Mouse (Mus musculus) MEL-GATA-1-ER (cell line): Measurements from ENCODE around the gene Kcnq1.

Source experiments
- DNase-seq: peaks from one replicate; pipeline ENCODE4 v3.0.0-alpha.2; 2012; ENCODE audit warnings: low read depth; ENCODE audit errors: extremely low read depth

Gene Kcnq1

DNA sequence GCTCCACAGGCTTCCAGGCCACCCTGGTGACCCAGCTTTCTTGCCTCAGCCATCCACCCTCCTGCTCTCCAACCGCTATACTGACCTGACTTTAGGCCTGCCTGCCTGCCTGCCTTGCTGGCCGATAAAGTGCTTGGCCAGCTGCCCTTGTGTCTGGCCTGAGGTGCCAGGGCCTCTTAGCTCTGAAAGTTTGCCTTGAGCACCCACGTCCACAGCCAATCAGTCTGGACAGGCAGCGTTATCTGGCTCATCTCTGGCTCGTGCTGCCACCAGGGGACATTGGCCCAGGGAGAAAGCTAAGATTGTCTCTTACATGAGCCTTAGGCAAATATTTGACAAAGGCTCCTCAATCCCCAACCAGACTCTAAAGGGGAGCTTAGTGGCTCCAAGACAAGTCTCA lies 254.6 kb downstream of the Kcnq1 start:
- DNase-seq = no peak

DNA sequence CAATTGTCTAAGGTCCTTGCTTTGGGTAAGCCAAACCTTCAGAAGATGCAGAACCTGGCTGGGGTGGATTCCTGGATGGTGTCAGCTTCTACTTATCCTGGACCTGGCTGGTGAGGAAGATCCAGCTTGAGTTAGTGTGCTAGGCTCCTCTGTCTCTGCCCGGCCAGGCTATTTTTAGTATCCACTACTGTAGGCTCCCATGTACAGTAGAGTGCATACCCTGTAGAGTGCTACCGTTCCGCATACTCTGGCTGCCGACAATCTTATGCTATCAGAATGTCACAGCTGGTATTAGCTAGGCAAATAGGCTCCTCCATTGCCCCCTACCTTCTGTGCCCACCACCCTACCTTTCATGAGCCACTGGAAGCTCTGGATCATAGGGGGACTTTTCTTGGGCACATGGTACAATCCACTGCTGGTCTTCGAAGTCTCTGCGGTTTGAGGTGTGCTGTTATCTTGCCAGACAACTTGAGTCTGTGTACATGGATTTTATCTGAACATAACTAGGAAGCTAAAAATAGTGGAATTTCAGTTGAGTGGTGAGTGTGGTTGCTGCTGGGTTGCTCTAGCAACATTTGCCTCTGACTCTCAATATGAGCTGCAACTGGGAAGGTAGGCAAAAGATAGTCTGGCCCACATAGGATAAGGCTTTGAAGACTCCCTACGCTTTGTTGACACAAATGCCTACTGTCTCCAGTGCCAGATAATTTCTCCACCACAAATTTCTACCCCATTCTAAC lies 258.1 kb downstream of the Kcnq1 start:
- DNase-seq = peak; percentile 6

- DNase-seq = no peak
These were observed 259.0 kb downstream of the Kcnq1 start for GRCm38 (mm10) chr7:143364969-143365839.

DNA sequence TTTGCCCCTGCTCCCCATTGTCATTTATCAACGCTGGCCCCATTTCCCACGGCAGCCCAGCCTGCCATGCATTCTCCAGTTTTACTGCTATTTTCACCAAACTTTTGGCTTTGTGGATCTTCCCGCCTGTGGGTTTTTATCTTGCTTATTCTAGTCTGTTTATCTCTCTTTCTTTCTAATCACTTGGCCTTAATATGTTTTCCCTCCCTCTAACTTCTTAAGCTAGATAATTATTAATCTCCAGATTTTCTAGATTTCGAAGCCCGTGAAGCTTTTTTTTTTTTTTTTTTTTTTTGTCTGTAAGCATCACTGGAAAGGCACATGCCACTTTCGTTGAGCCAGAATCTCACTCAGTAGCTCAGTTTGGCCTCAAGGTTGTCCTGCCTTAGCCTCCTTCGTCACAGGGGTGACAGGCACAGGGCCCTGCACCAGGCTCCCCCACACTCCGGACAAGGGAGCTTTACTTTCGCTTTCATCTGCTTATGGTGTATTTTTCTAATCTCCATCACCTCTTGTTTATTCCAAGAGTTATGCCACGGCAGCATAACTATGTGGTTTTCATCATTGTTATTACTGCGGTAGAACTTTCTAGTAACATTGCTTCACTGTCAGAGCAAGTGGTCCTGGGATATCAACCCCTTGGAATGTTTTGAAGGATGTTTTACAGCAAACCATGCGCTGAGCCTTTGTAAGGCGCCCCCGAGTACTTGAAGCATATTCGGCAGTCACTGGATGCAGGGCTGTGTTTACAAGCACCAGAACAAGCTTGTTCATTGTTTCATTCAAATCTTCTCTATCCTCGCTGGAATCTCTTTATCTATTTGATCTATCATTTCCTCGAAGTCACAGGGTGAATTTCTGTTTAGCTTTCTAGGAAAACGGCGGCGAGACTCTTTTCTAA lies 261.5 kb downstream of the Kcnq1 start:
- peak; percentile 6 for DNase-seq

DNA sequence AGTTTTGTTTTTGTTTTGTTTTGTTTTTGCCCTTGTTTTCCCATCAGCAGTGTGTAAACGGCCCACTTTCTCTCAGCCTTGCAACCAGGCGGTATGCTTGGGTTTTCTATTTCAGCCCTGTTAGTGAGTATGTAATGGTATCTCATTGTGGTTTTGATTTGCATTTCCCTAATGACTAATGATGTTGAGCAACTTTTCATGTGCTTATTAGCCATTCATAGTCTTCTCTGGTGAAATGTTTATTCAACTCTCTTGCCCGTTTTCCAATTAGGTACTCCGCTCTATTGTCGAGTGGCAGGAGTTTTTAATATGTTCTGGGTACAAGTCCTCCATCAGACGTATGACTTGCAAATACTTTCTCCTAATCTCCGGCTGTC lies 262.1 kb downstream of the Kcnq1 start:
- DNase-seq = peak; percentile 2

- no peak for DNase-seq
These were observed 265.2 kb downstream of the Kcnq1 start for GRCm38 (mm10) chr7:143371336-143371735.

GRCm38 (mm10) chr7:143373265-143373664 lies 267.1 kb downstream of the Kcnq1 start:
- no peak for DNase-seq

- no peak for DNase-seq
These were observed 269.8 kb downstream of the Kcnq1 start for GRCm38 (mm10) chr7:143375945-143376344.

GRCm38 (mm10) chr7:143380466-143381073 lies 274.4 kb downstream of the Kcnq1 start:
- no peak for DNase-seq

DNA sequence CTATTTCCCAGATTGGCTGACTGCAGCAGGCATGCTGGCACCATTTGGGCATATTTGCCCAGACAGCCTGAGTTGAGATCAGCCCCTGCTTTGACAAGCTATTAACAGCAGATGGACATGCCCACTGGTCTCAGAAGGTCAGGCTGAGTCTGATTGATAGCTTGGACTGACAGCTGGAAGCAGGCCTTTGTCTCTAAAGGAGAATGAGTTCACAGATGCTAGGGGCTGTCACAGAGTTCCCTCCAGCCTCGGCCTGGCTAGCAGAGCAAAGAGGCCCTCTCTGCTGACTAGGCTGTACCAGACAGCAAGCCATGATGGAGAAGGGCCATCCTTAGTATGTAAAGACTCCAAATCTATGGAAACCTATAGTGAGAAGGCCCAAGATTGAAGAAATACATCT lies 280.5 kb downstream of the Kcnq1 start:
- DNase-seq = no peak

DNA sequence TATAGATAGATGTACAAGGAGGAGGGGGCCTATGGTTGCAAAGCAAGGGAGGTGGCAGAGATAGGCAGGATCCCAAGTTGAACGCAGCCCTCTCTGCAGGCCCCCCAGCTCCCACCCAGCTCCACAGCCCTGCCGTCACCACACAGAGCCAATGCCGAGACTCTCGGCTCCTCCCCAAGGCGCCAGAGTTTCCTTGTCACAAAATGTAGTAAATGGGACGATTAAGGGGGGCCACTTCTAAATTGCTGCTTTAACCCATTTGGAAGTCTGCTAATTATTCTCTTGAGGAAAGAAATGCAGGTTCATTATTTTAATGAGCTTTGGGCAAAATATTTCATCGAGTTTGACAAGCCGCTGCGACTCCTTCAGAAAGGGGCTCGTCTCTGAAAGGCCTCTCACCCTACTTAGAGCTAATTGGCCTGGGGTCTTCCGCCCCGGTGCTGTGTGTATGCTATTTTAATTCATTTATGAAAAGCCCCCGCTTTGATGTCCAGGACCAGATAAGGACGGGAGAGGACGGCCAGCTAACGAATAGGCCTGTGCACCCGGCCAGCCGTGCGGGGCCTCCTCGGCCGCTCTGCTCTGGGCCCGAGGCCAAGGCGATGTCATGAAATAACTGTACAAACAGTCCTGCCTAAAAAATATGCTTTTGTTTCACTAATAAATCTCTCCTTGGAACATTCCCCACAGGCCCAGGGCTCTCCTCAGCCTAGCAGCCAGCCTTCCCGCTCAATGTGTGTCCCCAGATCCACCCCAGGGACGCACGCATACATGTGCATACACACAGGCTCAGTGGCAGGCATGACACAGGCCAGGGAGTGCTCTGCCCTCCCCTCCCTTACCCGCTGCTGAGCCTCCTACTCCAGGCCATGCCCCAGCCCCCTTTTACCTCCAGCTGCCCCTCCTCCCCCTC lies 282.9 kb downstream of the Kcnq1 start:
- DNase-seq = no peak

DNA sequence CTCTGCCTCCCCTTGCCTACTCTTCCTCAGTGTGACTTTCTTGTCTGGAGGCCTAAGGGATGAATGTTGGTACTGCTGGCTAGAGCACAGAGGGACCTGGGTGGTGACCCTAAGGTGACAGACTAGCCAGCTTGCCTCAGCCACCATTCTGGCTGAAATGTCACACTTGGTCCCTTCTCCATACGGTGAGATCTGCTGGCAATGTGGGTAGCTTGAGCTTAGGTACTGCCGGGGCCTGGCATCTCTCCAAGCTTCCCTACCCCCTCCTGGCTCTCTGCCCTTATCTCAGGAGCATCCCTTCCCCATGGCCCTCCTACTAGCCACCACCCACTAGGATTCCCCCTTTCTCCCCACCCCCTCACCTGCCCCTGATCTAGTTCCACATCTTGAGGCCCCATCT lies 283.7 kb downstream of the Kcnq1 start:
- no peak for DNase-seq

DNA sequence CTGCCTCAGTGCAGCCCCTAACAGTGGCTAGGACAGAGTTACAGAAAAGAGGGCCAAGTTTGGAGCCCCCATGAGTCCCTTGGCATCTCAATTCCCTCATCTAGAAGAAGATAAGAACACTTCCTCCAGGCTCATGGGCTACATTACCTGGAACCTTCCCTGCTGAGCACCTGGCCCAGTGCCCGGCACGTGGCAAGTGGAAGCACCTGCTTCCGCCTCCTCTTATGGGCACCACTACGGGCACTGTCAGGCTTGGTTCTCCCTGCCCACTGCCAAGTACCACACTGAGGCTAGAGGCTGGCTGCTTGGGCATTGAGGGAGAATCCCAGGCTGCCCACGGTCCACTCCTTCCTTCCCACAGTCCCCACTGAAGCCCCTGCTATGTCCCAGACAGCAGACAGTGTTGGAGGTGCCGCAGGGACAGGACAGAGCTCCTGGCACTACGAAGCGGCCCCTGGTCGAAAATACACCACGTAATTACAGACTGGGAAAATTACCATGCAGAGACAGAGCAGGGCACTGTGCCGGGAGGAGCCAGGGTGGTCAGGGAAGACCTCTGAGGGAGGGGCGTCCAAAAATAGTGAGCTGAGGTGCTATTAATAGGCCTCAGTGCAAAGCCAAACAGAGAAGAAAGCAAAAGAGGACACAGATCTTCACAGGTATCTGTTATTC lies 284.3 kb downstream of the Kcnq1 start:
- DNase-seq = no peak

- DNase-seq = no peak
These were observed 289.0 kb downstream of the Kcnq1 start for GRCm38 (mm10) chr7:143395113-143395563.

- DNase-seq = no peak
These were observed 293.6 kb downstream of the Kcnq1 start for GRCm38 (mm10) chr7:143399756-143400155.

GRCm38 (mm10) chr7:143400599-143400998 lies 294.4 kb downstream of the Kcnq1 start:
- DNase-seq = no peak

DNA sequence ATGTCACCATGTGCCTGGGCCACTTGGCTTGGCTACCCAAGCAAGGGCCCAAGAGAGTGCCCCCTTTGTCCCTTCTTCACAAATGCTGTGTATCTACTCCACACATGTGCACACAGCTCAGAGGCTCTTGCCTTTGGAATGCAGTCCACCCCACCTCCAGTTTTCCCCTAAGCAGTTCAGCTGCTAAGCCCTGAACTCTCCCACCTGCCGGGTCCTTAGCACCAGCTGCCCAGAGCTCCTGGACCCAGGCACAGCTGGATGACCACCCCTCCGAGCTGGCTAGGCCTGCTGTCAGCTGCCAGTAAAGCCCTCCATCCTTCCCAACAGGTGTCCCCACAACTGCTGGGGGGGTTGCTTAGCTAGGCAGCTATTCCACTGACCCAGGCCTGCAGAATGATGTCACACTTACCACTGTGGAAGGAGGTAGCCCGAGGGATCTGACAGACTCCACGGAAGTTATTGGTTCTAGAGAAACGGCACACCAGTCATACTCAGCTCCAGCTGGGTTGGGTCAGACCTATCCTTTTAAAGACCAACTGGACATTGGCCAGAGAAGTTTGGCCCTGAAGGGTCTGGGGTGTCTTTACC lies 295.4 kb downstream of the Kcnq1 start:
- no peak for DNase-seq

DNA sequence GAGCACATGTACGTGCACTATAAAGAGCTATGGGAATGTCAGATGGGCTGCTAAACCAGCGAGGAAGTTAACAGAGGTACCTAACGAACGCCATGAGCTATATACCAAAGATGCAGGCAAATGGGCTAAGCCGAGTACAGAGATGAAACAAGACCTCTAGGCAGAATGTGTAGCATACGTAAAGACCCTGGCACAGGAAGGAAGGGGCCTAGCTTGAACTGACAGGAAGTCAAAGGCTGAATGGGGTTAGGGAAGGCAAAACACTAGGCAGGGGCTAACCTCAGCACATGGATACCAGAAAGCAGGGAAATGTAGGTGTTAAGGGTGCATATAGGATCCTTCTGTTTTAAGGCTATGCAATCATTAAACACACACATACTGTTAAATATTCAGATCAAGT lies 298.1 kb downstream of the Kcnq1 start:
- DNase-seq = no peak

DNA sequence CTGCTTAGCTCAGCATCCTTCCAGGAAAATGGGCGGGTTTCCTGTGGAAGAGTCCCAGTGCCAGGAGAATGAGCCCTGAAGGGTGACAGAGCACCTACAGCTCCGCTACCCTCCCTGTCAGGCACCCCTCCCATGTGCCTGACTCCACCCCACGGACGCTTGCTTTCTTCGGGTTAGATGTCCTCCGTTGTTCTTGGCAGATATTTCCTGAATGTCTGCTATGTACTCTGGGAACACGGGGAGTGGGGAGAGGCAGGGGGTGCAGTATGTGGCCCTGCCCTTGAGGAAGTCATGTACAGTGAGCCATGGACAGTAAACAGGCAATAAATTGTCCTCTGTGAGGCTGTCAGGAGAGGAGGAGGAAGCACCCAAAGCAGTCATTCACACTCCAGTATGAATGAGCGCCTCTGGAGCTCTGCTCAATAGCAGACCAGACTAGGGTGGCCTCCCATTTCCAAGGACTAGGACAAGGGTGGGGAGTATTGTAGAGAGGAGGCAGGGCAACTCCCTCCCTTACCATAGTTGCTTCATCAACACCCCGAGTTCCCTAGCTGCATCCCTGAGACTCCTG lies 301.9 kb downstream of the Kcnq1 start:
- no peak for DNase-seq
